Mouse (Mus musculus): Measurements from ENCODE around the gene Ltv1.
A peak's percentile ranks its signal among the peaks of the same experiment; 100 is the strongest.

Ltv1 gene

DNA sequence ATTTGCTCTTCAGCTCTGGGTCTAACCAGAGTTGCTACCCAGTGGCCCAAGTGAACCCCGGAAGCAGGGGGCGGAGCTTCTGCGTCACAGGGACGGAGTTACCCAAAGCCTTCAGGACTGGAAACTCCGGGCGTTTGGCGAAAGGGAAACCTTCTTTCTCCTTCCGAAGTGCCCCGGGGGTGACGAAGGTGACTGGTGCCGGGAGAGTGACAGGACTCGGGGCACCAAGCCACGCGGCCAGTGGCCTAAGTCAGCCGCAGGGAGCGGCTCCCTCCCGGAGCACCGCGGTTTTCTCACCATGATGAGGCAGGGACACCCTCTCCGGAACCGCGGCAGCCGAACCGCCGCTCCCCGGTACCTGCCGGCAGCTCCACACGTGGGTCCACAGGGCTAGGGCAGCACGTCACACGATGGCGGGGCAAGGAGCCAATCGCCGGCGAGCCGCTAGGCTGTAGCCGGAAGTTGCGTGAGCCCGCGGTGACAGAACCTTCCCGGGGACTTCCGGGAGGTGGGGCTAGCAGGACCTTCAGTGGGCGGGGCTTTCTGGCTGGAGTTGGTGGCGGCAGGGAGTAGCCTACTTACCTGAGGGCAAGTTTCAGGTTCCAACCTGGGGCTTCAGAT is at the start of gene Ltv1:
Ltv1 (minus strand) TSS at position 438 of the 621 bp plus-strand sequence.
- peak; percentile 96 for DNase-seq (ENCODE audit: low spot score)

DNA sequence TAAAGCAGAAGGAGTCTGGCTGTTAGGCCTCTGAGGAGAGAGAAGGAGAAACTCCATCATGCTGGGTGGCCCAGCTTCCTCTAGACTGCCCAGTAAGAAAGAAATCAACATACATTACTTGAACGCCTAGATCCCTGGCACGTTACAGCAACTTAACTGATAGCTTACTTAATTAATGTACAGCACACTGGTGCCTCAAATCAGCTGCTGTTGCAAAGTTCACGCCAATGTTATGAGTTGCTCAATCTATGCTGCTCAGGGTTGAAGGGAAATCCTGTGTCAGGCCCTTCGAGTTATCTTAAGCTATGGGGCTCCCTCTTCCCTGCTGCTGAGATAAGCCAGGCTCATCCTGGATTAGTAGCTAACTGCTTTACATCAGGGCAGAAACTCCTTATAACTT is 47.5 kb upstream of the Ltv1 start:
- DNase-seq (ENCODE audit: low spot score), result no peak

DNA sequence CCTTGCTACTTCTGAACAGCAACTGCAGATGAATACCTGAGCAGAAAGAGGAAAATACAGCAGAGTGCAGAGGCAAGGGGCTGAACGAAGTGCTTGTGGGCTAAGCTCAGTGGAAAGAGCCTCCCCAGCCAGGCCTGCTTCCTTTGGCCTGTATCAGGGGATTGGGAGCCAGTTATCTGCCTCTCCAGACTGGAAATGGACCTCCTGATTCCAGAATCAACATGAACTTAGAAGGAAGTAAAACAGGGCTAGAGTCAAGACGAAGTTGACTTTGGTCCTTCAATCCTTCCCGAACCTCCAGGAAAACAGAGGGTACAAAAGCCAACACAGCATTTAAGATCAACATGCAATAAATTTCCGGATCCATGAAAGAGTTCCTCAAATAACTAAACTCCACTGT is 45.2 kb upstream of the Ltv1 start:
- no peak for DNase-seq (ENCODE audit: low spot score)

DNA sequence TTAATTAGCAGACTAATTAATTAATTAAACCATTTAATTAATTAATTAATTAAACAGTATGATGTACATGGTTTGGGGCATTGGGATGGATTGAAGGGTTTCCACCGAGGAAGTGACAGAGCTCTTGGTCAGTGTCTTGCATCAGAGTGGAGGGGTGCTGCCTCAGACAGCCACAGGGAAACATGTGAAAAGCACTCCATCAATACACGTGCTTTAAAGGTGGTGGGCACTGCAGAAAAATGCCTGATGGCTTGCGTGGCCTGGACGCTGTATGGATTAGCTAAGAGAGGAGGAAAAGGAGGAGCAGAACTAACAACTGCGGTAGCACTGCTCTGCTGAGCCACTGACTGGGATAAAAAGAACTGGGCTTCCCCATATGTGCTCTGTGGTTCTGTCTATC is 43.9 kb upstream of the Ltv1 start:
- DNase-seq (ENCODE audit: low spot score), result no peak

DNA sequence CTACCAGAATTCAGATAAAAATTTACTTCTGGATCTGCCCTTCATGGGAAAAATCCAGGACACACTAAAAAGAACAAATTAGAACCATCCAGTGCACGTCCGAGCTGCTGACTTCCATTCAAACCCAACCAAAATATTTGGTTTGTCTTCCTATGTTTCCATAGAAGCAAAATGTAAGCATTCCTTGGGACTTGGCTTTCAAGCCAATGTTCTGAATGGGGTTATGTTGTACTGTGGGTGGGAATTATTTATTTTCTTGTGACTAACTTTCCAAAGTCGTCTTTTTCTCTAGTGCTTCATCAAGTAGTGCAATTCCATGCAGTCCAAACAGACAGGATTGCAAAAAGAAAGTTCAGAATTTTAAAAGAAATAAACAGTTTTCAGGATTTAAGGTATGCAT is 41.5 kb upstream of the Ltv1 start:
- no peak for DNase-seq (ENCODE audit: low spot score)

DNA sequence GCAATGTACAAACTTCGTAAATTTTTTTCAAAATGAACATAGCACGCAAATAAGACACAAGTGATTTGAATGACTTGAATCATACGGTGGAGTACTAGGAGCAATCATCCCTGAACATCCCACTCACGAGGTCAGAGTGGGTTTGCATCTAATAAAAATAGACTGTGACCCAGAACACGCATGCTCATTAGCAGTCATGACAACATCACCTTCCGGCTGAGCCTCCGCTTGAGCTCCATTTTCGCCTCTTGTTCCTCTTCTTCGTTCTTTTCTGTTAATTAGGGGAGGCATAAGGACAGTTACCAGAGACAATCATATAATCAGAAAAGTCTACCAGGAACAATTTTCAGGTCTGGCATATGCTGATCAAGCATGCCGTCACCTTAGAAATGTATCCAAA is 41.0 kb upstream of the Ltv1 start:
- no peak for DNase-seq (ENCODE audit: low spot score)

DNA sequence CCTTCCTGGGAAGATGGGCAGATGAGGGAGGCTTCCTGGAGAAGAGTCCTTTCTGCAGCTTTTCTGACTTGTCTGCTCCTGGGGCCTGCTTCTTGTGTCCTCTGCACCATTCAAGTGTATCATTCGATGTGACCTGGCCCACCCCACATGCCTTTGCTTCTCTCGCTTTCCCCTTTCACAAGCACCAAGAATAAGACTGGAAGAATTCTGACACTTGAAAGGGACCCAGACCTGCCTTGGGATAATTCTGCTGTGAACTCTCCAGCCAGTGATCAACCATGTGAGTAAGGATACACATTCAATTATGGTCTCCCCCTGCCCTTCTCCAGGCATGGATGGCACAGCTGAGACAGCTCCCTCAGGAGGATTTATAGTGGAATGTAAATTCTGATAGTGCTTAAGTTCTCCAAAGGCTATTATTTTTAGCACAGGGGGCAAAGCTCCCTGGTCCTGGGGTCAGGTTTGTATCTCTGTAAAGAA is 40.2 kb upstream of the Ltv1 start:
- DNase-seq (ENCODE audit: low spot score), result no peak

DNA sequence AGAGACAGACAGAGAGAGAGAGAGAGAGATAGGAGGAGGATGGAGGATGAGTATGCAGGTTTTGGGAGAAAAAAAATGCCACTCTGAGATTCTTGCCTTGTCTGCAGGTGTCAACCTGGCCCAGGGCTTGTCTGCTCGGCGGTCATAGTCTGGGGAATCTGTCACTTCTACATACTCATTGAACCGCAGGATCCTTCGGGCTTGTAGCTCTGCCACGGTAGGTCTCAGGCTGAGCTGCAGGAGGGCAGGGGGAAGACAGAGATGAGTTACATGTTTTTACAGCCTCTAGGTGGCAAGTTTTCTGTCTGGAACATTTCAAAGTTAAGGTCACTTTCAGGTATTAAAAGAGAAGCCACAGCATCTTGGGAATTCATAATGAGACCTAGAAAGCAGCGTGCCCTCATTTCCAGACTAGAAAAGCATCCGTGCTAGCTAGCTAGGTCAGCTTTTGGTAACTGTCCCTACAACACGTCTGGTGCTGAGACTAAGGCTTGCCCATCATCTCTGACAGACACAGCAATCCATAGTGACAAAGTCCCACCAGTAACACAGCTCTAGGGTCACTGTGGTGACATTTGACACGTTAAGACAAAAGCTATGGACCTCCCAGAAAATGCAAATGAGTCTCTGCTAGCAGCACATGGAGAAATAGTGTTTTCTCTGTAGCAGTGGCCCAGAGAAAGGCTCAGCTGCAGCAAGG is 39.6 kb upstream of the Ltv1 start:
- no peak for DNase-seq (ENCODE audit: low spot score)

DNA sequence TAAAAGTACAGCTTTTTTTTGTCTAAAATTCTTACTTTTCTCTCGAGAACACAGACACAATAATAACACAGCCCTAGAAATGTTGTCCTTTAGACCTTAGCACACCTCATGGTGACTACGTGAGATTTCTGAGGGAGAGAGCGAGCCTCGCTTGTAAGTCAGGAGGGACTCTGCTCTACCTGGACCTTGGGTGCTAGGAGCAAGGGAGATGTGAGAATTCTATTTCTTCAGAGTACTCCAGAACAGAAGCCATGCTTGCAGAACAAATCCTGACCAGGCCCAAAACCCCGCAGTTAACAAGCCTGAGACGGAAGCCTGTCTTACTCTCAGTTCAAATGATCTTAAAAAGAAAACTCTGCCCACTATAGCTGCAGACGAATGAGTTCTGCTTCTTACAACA is 37.7 kb upstream of the Ltv1 start:
- no peak for DNase-seq (ENCODE audit: low spot score)

DNA sequence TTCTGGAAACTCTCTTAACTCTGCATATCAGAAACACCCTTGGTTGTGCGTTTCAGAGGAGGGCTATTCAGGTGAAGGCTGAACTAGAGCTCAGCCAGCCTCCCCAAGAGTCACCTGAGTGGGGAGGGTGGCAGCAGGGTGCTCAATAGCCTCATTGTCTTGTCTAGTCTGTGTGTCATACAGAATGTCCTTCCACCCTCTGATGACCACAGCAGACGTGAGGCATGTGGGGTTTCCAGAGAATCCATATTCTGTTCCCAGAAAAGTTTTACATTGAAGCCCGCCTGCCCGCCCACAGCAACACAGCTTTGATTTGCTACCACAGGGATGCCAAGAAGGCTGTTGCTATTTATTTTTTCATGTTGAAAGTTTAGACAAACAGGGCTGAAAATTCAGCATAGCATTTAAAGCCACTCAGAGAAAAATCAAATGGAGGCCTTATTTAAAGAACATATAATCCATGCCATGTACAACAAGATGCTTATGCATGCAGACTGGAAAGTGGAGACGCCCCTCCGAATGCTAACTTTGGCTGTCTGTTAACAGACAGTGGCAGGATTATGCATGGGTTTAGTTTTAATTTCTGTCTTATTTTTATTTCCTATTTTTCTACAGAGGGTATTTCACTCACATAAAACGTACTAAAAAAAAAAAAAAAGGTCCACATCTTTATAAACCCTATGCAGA is 32.6 kb upstream of the Ltv1 start:
- no peak for DNase-seq (ENCODE audit: low spot score)

DNA sequence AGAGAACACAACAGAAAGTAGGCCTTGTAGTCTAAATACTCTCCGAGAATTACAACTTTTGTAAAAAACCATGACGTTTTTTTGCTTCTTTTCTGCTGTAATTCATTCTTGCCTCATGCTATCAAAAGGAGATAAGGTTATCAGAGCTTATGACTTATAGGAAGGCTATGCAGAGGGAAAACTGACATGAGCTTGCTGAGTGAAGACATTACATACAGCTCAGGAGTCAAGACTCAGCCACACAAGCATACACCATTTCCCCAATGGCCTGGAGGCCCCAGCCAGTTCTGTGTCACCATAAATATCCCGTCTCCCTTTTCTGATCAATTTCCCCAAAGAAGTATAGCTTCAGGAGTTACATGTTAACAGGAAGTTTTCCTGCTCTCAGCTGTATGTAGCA is 29.2 kb upstream of the Ltv1 start:
- no peak for DNase-seq (ENCODE audit: low spot score)

DNA sequence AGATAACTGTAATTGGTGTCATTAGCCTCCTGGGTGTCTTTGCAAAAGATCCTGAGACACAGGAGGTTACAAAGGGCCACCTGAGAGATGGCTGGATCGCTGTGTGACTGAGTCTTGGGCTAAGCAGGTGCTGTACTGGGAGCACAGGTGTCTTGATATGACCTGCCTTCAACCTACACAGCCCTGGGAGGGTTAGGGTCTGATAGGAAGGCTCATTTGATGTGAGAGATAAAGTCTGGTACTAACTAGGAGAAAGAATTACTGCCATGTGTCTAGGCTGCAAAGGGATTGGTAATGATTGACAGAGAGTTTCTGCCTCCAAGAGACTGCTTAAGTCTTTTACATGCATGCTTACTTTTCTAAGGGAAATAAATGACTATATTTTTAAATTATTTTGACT is 27.1 kb upstream of the Ltv1 start:
- no peak for DNase-seq (ENCODE audit: low spot score)

DNA sequence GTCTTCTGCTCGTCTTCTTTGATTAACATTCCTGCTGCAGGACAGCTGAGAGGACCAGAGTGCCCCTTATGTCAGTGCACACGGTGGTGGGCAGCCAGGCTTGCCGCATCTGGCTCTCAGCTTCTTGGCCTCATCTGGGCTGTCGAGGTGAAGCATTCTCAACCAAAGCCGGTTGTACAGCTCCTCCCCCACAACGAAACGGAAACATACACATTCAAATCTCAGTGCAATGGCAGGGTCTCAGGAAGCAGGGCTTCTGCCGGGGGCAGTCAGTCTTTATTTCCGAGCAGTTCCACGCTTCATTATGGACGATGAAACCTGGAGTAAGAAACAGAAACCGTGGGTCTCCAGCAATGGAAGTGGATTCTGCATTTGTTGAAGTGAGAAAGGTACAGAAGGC is 21.0 kb upstream of the Ltv1 start:
- DNase-seq (ENCODE audit: low spot score), result no peak

DNA sequence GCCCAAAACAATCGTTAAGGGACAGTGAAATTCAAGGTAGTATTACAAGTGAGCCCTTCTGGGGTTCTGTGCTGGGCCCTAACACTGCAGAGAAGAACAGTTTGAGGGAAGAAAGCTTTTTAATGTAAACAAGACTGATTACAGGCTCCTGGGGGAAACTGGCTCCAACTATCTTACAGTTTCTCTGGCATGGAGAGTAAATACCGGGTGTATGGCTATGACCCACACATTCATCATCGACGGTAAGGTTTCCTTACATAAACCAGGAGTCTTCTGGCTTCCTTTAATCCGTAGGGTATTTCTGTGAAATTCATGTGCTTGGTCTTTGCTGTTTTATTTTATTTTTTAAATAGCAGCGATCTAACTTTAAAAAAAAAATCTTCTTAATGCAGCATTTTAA is 19.9 kb upstream of the Ltv1 start:
- no peak for DNase-seq (ENCODE audit: low spot score)

DNA sequence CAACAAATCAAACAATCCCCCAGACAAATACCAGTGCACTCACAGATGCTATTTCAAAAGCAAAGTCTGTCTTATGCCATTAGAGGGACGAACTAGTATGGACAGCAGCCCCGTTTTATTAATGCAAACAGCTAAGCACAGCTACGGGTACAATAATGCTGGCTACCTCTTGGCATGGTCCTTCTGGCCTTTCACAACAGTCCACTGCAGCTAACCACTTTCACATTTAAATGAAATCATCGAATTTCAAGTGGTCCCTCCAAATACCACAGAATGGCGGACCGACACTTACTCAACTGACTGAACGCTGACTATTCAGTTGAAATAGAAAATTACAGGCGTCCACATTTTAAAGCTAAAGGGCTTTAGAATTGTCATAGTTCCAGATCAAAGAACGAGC is 19.4 kb upstream of the Ltv1 start:
- DNase-seq (ENCODE audit: low spot score), result no peak

DNA sequence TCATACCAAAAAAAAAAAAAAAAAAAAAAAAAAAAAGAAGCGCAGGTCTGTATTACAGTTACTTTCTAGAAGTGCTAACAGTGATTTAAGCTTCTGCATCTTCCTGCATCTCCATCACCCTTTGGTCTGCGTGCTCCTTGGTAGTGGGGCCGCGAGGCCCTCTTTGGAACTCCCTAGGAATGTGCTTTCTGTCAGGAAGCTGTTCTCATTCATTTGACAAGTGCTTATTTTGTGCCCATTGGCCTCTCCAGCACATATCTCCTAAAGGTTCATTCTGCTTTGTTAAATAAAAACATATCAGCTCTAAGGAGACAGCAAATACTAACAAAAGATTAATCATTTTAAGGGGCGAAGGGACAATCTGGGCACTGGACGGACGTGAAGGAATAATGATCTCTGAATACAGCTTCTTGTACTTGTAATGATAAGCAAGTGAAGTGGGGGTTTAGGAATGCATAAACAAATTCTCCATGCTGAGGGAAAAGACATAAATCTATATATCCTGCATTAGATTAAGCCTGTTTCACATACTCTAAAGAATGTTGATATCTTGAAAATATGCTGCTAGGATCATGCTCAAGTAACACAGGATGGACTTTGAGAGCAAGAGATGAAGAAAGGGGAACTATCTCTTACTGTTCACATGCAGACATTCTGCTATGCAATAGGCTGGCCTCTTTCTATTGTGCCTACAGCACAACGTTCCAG is 17.1 kb upstream of the Ltv1 start:
- no peak for DNase-seq (ENCODE audit: low spot score)

DNA sequence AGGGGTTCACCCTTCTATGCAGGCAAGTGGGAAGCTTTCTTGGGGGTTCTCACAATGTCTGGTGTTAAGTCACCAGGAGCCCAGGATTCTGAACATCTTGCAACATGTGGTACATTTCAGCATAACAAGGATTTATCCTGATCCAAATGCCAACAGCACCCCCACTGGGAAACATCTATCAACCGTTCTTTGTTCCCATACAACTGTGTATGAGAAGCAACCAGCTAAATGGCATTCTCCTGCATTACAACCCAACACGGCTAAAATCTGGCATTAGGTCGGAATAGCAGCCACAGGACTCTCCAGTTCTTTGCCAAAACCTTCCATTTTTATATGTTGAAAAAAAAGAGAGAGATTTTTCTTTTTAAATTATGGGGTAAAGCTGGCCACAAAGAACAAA is 16.5 kb upstream of the Ltv1 start:
- DNase-seq (ENCODE audit: low spot score), result no peak

DNA sequence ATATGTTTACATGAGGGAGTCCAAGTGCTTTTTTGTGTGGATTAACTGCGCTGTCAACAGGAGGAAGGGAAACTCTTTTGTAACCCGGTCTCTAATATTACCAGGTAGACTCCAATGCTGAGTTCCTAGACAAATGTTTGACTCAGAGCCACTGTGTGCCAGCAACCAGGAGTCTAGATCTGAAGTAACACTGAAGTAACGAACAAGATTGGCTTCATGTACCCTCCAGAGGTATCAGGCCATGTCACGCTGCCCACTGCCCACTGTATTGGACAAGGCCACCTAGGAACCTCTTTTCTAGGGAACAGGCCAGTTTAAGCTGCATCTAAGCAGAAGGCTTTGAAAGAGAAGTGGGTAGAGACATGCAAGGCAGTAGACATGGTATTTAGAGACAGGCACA is 16.1 kb upstream of the Ltv1 start:
- DNase-seq (ENCODE audit: low spot score), result no peak

DNA sequence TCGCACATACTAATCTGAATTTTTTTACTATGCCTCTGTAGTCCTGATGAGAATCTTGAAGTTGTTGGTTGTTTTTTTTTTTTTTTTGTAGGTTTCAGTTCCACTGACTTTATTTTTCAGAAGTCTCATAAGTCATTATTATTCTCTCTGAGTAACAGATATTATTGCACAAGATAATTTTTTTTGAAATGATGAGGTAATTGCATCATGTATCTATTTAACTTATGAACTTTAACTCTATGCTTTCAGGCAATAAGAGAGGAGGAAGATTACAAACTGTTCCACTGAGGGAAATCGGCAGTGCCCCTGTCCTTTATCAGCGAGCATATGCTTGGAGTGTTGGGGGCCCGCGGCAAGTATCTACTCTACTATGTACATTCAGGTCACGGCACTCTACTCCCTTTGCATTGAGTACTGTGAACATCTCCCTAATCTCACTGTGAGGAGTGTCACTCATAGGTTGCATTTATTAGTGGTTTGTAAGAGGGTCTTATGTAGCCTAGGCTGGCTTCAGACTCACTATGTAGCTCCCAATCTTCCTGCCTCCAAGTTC is 8.8 kb upstream of the Ltv1 start:
- DNase-seq (ENCODE audit: low spot score), result no peak

DNA sequence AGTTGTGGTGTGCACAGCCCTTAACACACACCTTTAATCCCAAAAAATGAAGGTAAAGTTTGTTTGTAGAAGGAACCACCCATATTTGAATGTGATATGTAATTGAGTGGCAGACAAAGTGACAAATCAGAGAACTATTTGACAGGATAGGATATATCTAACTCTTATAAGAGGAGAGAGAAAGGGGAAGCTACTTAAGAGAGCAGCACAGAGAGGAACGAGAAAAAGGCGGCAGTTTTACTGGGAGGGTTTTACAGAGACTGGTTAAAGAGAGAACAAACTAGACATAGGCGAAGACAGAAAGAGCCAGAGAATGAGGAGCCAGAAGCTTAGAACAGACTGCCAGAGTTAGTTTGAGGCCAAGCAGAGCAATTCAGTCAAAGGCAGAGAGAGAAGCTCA is 7.9 kb upstream of the Ltv1 start:
- no peak for DNase-seq (ENCODE audit: low spot score)

DNA sequence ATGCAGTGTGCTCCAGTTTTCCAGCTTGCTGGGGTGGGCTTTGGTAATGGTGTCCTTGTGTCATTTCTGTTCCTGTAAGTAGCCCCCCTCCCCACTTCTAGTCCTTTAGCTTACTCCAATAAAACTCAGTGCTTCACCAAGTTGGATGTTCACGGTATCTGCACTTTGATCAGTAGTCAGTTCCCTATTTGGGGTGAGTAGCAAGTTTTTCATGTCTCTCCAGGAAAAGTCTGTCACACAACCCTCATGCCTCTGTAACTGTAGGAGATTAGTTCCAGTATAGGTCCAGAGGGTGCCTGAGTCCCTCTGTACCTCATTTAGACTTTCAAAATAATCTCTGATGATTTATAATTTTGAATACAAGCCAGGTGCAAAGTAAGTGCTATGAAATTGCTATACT is 6.3 kb upstream of the Ltv1 start:
- no peak for DNase-seq (ENCODE audit: low spot score)

DNA sequence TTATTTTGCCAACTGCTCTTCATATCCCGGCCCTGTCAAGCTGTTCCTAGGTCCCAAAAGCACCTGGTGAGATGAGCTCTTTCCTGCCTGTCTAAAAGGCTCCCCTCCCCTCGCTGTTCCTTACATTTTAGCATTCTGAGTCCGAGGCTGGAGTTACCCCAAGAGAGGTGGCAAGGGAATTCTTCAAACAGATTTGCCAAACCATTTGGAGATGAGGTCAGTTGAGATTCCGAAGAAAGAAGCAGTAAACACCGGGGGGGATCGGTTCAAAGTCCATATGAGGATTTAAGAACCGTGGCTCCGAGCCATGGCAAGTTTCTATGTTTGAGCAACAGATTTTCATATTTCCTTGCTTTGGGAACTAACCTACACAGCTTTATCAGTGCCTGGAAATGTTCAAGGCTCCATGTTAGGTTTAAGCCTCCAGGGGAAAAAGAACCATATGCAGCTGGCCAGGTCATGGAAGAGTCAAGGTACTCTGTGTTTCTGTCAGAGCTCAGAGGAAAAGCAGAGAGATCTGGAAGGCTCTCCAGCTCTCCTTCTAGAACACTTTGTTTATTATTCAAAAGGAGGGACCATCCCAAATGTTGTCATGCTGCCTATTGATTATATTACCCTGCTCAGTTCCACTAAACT is 4.0 kb upstream of the Ltv1 start:
- no peak for DNase-seq (ENCODE audit: low spot score)

All from layer of hippocampus, adult 11-12 months (tissue).